Mouse (Mus musculus) c-Kit-positive CD71-positive TER-119-negative erythroid progenitor cells, embryonic 14.5 days (primary cell): ENCODE results near the gene Ptprf.

Source experiments
- DNase-seq: peaks from one replicate; pipeline ENCODE4 v3.0.0-alpha.2; 2013; ENCODE audit warnings: low read depth

Ptprf gene

DNA sequence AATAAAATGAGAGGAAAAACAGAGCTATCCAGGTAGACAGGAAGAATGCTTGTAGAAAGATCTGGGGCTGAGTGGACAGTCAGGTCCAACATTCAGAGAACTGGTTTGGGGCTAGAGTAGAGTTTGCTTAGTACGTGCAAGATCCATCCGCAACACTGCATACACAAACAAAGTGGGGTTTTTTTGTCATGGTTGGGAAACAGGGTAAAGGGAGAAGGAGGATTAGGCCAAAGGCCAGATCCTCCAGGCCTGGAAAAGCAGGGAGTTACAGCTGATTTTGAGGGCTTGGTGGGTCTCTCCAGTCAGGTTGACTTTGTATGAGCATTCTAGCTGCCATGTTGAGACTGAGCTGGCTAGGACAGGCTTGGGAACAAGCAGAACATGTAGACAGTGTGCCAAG lies 85.3 kb downstream of the Ptprf start:
- DNase-seq: no peak

DNA sequence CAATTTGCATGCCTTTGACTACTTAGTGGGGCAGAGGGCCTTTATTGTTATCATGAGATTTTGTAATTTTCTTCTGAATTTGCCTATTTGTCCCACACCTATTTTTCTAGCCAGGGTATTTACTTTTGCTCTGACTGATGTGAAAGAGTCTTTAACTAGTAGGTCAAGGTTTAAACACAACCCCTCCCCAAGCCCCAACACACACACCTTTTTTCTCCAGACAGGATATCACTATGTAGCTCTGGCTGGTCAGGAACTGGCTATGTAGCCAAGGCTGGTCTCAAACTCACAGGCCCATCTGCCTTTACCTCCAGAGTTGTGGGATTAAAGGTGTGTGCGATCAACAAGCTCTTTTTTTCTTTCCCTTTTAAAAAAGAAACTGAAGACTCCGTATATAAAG lies 92.1 kb downstream of the Ptprf start:
- no peak for DNase-seq

DNA sequence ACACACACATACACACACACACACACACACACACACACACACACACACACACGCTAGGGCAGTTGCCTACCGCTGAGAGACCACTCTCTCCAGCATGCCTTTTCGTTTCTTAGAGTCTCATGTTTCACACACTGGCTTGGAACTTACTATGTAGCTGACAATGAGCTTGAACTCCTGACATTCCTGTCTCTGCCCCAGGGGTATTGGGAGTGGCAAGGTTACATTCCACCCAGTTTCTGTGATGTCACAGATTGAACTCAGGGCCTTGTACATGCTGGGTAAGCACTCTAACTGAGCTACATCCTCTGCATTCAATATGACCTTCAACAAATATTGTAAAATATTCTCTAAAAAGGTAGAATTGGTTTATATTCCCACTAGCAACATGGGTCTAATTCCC lies 92.6 kb downstream of the Ptprf start:
- DNase-seq: no peak

DNA sequence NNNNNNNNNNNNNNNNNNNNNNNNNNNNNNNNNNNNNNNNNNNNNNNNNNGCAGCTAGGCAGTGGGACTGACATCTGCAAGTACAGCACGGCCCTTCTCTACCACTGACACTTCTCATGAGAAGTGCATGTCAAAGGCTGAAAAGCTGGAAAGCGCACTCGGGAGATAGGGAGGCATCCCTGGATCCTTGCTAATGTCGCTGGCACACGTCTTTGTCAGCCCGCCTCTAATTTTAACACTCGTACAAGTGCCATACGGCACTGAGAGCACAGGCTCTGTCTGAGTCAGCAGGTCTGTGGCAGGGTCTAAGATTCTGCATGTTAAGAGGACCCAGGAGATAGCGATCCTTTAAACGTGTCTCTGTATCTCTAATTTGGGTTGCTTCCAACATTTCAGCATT lies 95.0 kb downstream of the Ptprf start:
- no peak for DNase-seq

DNA sequence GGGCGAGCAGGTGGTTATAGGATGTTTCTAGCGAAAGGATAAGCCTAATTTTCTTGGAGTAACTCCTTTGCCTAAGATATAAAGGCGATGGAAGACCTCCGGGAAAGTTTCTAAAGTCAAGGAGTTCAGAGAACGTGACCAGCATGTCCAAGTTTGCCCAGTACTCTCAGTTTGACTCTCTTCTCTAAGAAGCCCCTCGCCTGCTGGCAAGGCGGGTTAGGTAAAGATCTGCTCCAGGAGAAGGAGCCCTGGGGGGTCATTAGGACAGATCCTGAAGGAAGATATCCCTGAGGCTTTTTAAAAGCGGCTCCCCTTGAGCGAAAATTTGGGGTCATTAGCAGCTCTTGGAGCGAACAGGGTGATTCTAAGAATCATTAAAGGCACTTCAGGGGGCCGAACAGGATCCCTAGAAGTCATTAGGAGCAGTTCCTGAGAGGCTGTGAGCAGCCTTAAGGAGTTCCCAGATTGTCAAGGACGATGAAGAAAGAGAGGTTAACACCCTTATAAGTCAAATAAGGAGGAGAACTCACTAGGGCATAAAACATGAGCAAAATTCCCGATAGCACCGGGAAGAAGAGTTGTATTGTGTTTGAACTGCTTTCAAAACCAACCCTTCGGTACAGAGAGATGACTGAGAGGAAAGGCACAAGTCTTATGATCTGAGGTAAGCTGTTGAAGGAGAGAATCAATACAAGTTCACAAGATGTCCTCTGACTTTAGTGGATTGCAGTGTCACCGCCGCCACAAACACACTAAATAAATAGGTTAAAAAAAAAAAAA lies 110.7 kb downstream of the Ptprf start:
- peak; percentile 24 for DNase-seq

DNA sequence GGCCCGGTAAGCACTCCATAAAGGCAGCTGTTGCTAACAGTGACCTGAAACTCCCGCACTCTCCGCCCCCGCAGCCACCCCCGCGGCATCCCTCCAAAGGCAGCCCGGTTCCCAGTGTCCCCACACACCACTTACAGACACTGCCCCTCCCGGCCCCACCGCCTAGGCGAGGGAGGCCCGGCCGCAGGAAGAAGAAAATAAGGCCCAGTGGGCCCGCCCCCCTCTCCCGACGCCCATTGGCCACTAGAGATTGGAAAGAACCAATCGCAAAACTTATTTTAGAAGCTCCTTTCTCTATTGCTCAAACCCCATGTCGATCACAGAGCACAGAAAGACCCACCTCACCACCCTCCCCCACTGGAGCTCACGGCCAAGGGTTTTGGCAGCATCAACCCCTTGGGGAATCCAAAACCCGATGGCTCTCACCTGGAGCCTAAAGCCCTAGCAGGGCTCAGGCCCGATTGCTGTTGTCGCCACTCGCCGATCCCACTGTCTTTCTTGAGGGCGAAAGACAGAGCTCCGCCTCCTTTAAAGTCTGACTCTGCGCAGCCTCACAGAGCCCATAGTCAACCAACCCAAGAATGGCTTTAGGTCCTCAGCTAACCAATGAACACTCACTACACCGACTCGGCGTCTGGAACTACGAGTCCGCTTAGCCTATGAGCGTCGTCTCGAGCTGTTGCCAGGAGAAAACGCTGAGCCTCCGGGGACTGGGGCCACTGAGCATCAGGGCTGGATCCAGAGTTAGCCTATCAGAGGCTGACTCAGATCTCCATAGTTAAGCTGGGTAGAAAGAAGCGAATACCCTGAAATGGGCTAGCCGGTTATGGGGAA lies 111.5 kb downstream of the Ptprf start, which contains the start of gene Kdm4a:
Gene Kdm4a (minus strand): TSS at position 577 of the 834 bp plus-strand sequence.
- peak; percentile 95 for DNase-seq

DNA sequence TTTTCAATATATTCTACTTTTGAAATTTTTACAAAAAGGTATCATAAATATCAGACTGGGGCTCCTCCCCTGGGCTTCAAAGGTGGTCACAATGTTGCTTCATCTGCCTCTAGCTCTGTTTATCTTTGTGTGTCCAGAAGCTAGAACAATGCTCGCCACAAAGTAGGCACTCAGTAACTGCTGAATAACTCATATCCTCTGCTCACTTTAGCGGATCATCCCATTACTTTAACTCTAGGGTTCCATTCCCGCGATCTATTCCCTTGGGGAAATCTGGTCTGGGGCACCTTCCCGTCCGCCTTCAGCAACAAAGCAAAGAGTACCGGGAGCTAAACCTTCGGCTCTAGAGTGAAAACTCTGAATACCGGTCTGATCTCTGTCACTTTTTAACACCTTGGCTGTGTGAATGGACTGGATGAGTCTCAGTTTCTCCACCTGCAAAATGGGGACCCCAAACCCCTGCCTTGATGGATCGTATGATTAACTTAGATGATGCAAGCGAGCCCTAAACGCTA lies 112.2 kb downstream of the Ptprf start:
- peak; percentile 20 for DNase-seq

DNA sequence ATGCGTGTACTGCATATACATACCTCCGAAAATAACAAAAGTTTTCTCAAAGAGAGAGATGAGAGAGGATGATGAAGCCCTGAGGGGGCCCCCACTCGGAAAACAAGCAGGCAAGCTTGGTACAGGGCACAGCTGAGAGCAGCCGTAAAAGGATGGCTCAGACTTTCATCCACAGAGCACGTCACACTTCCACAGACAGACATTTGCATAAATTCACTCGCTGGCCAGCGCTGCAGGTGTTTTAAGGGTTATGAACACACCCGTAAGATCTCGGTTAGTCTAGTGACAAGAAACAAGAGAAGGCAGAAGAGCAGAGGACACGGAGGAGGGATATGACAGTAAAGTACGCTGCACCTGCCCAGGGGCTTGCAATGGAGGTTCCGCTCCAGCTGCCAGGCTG lies 118.7 kb downstream of the Ptprf start:
- no peak for DNase-seq

DNA sequence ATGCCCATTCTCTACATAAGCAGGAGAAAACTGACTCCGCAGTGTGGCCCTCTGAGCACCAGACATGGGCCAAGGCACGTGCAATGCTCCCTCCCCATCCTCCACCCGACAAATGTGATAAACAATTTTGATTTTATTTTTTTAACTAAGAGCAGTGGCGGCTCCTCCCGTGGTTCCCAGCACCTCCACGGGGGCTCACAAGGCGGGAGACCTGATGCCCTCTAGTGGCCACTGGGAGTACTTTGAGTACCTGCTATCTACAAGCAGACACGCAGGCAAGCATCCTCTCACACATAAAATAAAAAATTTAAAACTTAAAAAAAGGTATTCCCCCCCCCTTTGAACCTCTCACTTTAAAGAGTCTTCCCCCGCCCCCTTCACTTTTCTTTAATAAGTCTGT lies 120.2 kb downstream of the Ptprf start:
- peak; percentile 14 for DNase-seq

DNA sequence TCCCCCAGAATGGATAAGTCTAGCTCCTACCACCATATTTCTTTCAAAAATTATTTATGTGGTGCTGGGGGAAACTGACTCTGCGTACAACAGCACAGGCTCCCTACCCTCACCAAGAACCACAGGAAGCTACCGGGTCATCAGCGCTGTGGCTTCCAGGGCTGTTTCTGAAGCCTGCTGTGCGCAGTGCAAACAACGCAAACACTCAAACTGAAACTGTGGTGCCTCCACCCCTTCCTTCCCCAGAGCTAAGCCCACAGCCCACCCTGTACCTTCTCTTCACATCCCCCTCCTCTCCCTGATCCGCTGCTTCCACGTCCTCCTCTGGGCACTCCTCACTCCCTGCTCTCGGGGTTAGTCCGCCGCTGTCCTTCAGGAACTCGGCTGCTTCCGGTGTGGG lies 129.1 kb downstream of the Ptprf start:
- DNase-seq: no peak
